Mouse (Mus musculus) hindbrain, embryonic 15.5 days (tissue): ENCODE measurements around the gene Ldb2. TPM values are rescaled to one million over a fixed set of nuclear protein-coding genes. Genes with fewer than 3 reads are reported as not detected.

ENCODE experiments used
- ATAC-seq: fragments of 200-750 bp; cut with Nextera tagmentation; 2 replicates; pipeline ENCODE4 v1.8.0; 2017; ENCODE audit warnings: low read depth, moderate number of reproducible peaks, moderate TSS enrichment; ENCODE audit not compliant: low FRiP score
- H3K27ac ChIP-seq: fragments of 300-500 bp; sonication (generic); replicated peaks from 2 replicates; pipeline ENCODE4 v1.5.1; 2015; ENCODE audit warnings: mild to moderate bottlenecking, inconsistent platforms
- H3K27me3 ChIP-seq: fragments of 300-500 bp; sonication (generic); 2 replicates; pipeline ENCODE4 v1.6.1; 2015; ENCODE audit warnings: control low read depth, inconsistent platforms
- H3K36me3 ChIP-seq: fragments of 300-500 bp; sonication (generic); 2 replicates; pipeline ENCODE4 v1.6.1; 2015; ENCODE audit warnings: control low read depth, inconsistent platforms
- H3K4me1 ChIP-seq: fragments of 300-500 bp; sonication (generic); replicated peaks from 2 replicates; pipeline ENCODE4 v1.6.1; 2015; ENCODE audit warnings: control low read depth, inconsistent platforms
- H3K4me2 ChIP-seq: fragments of 300-500 bp; sonication (generic); 2 replicates; pipeline ENCODE4 v1.6.1; 2015; ENCODE audit warnings: moderate library complexity, mild to moderate bottlenecking, inconsistent platforms
- H3K4me3 ChIP-seq: fragments of 300-500 bp; sonication (generic); 2 replicates; pipeline ENCODE4 v1.5.1; 2015; ENCODE audit warnings: mild to moderate bottlenecking, inconsistent platforms
- H3K9ac ChIP-seq: fragments of 300-500 bp; sonication (generic); 2 replicates; pipeline ENCODE4 v1.6.1; 2015; ENCODE audit warnings: inconsistent platforms
- H3K9me3 ChIP-seq: fragments of 300-500 bp; sonication (generic); 2 replicates; pipeline ENCODE4 v1.6.1; 2016; ENCODE audit warnings: control low read depth, inconsistent platforms
- WGBS: fragments of 180-500 bp; shearing (Covaris S2); methylation state at CpG from one replicate; pipeline ENCODE4 v1.1.7; 2015; 5-methylcytosine and 5-hydroxymethylcytosine counted together
- polyA plus RNA-seq: library from polyadenylated mRNA; unstranded; fragments of >200 nt; fragmentation: Nextera tagmentation; extraction: Ambion mirVana; gene quantifications from 2 replicates; pipeline ENCODE4 v1.2.1, GENCODE M21; 2015

Ldb2 gene
- polyA plus RNA-seq, 1 experiment from 2014 or later = 44.6 TPM

DNA sequence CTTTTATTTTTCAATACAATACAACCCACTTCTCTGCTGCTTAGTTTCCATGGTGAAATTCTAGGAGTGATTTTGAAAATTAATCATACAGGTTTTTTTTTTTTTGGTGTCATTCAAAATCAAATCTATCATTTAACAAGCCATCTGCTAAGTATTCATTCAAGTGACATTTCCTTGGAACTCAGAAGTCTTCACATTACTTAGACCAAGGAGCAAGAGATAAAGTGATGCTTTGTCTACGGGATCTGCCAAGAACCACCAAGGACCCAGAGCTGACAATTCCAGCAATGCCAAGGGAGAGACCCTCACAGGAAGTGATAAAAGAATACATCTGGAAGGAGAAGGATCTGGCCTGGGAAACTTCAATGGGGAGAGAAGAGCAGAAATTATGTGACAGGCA is 270.5 kb downstream of the Ldb2 start:
- no peak for ATAC-seq
- H3K4me3 ChIP-seq = no peak overlapping the region
- WGBS = 68% methylated on average over 1 of the region's 1 CpGs
- H3K36me3 ChIP-seq = no peaks in the 10 kb centered on the region
- no peaks in the 10 kb centered on the region for H3K9me3 ChIP-seq
- H3K4me2 ChIP-seq = no peak overlapping the region
- H3K27ac ChIP-seq = no peak overlapping the region
- H3K9ac ChIP-seq = no peak overlapping the region
- H3K27me3 ChIP-seq = no peaks in the 10 kb centered on the region
- no peaks in the 10 kb centered on the region for H3K4me1 ChIP-seq

DNA sequence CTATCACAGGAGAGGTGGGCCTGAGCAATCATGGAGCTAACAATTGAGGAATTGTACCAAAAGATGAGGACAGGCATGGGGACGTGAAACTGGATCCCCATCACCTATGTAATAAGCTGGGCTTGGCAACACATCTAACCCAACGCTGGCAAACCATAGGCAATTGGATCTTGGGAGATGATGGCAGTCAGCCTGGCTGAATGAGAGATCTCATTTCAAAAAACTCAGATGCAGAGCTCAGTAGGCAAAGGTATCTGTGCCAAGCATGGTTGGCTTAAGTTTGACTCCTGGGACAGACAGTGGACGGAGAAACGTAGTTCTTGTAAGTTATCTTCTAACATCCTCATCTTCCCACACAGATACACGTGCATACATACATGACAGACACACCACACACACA is 294.3 kb downstream of the Ldb2 start:
- Histone ChIP-seq H3K4me2 (no peak overlapping the region), H3K4me1 (no peaks in the 10 kb centered on the region), H3K9ac (no peak overlapping the region), H3K4me3 (no peak overlapping the region), H3K9me3 (no peaks in the 10 kb centered on the region), H3K27me3 (no peaks in the 10 kb centered on the region), H3K27ac (no peak overlapping the region), H3K36me3 (no peaks in the 10 kb centered on the region)
- 89% methylated on average over 5 of the region's 5 CpGs for WGBS
- ATAC-seq = no peak

DNA sequence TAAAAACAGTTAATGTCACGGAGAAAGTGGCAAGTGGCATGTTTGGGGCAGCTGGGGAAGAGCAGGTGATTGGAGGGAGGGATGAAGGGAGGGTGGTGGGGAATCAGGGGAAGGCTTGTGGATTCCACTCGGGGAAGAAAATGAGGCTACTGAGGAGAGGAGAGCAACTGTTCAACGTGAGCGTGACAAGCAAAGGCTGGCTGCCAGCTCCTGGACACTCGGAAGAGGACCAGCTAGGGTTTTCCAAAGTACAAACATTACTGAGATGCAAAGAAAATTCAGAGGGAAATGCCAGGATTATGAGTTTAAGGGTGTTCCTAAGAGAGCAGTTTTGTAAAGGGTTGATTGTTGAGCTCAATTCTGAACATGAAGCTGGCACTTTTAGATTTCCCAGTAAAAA is 294.7 kb downstream of the Ldb2 start:
- no peak overlapping the region for H3K9ac ChIP-seq
- WGBS = 66% methylated on average over 5 of the region's 5 CpGs
- no peak overlapping the region for H3K27ac ChIP-seq
- no peaks in the 10 kb centered on the region for H3K4me1 ChIP-seq
- H3K9me3 ChIP-seq = no peaks in the 10 kb centered on the region
- H3K27me3 ChIP-seq = no peaks in the 10 kb centered on the region
- no peak overlapping the region for H3K4me3 ChIP-seq
- no peak overlapping the region for H3K4me2 ChIP-seq
- H3K36me3 ChIP-seq = no peaks in the 10 kb centered on the region
- ATAC-seq = no peak

DNA sequence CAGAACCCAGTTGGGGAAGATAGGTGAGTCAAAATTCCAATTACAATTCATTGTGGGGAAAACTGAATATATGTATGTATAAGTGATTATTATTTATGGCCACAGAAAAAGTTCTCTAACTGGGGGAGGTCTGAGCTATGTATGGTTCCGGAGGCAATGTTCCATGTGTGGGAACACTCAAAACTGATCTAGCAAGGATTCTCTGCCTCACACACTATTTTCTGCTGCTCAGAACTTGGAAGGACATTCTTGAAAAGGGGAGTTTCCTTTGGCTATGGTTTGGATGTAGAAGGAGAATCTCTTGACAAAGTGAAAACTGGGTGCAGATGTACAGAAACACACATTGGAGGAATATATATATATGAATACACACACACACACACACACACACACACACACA is 301.3 kb downstream of the Ldb2 start:
- Histone ChIP-seq H3K9me3 (no peaks in the 10 kb centered on the region), H3K9ac (no peak overlapping the region), H3K4me1 (no peaks in the 10 kb centered on the region), H3K36me3 (no peaks in the 10 kb centered on the region), H3K27me3 (no peaks in the 10 kb centered on the region), H3K27ac (no peak overlapping the region), H3K4me2 (no peak overlapping the region), H3K4me3 (no peak overlapping the region)
- ATAC-seq = no peak
- 98% methylated on average over 1 of the region's 1 CpGs for WGBS

DNA sequence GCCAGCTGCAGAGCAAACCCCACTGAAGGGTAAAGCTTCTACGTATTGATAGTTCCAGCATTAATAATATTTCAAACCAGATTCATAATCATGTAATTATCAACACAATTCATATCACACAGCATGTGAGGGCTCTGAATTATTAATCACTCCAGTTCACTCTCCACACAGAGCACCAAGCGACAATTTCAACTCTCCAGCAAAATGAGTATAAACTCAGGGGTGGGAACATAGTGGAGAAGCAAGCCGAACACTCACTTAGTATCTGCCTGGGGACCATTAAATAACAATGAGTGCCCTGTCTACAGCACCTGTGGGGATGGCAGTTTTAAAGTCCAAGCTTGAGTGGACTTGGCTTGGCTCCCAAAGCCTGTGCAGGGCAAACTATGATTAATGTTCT is 302.6 kb downstream of the Ldb2 start:
- peak; percentile 30; the same call in 1 of the 2 replicates for ATAC-seq
- H3K27ac ChIP-seq = no peak overlapping the region
- no peaks in the 10 kb centered on the region for H3K4me1 ChIP-seq
- no peak overlapping the region for H3K4me3 ChIP-seq
- no peak overlapping the region for H3K4me2 ChIP-seq
- no peaks in the 10 kb centered on the region for H3K27me3 ChIP-seq
- no peaks in the 10 kb centered on the region for H3K36me3 ChIP-seq
- no peak overlapping the region for H3K9ac ChIP-seq
- H3K9me3 ChIP-seq = no peaks in the 10 kb centered on the region
- WGBS = 61% methylated on average over 3 of the region's 3 CpGs

DNA sequence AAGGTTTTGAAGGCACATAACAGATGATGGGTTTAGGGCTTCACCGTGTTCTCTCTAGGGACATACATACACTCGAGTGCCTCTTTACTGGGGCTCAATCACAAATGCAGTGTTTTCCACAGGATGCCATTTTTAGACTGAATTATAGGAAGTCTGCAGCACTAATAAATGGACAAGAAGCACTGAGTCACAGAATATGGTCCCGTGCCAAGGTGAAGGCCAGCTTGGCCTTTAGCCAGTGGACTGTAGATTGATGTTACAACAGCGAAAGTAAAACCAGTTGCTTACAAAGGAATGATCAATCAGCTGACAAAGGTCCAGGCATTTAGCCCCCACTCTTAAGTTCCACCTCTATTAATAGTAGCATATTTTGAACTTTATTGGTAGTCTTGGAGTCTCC is 304.4 kb downstream of the Ldb2 start:
- Histone ChIP-seq H3K4me2 (no peak overlapping the region), H3K9me3 (no peaks in the 10 kb centered on the region), H3K4me3 (no peak overlapping the region), H3K4me1 (no peaks in the 10 kb centered on the region), H3K27me3 (no peaks in the 10 kb centered on the region), H3K9ac (no peak overlapping the region), H3K36me3 (no peaks in the 10 kb centered on the region), H3K27ac (no peak overlapping the region)
- no peak for ATAC-seq
- 72% methylated on average over 4 of the region's 4 CpGs for WGBS

DNA sequence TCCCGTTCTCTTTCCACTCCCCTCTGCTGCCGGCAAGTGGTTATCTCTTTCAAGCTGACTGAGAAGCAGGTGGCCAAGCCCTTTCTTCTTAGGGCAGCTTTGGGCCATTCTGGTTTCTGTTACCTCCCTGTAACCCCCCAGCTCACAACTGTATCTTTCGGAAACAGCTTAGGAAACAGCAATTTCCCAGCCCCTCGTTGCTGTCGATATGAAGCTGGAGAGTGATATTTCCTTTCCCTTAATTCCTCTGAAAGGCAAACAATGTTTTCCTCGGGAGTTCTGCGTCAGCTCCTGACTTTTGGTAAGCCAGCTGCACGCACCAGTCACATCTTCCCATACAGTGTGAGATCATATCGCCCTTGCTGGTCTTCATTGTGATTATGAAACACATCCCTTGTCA is 305.3 kb downstream of the Ldb2 start:
- no peak overlapping the region for H3K4me3 ChIP-seq
- no peaks in the 10 kb centered on the region for H3K27me3 ChIP-seq
- H3K9me3 ChIP-seq = no peaks in the 10 kb centered on the region
- ATAC-seq = no peak
- H3K4me1 ChIP-seq = no peaks in the 10 kb centered on the region
- H3K9ac ChIP-seq = no peak overlapping the region
- no peak overlapping the region for H3K4me2 ChIP-seq
- WGBS = 77% methylated on average over 9 of the region's 9 CpGs
- H3K36me3 ChIP-seq = no peaks in the 10 kb centered on the region
- H3K27ac ChIP-seq = no peak overlapping the region

DNA sequence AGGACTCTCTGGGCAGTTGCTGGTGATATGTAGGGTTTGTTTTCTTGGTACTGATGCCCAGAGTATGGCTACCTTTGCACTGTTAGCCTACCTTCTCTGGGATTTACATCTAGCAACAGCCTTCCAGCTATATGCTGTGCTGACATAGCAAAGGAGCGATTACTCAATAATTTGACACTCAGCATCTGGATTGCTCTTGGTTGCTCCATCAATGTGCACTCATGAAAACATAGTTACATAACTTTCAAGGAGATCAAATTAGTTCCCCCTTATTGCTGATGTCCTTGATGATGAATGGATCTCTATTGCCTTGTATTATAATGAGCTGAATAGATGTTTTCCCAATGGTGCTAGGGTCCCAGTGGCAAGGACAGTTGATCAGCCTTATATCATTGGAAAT is 308.0 kb downstream of the Ldb2 start:
- Histone ChIP-seq H3K4me1 (no peaks in the 10 kb centered on the region), H3K27ac (no peak overlapping the region), H3K4me3 (no peak overlapping the region), H3K9me3 (no peaks in the 10 kb centered on the region), H3K27me3 (no peaks in the 10 kb centered on the region), H3K36me3 (no peaks in the 10 kb centered on the region), H3K4me2 (no peak overlapping the region), H3K9ac (no peak overlapping the region)
- ATAC-seq = no peak
- 97% methylated on average over 1 of the region's 1 CpGs for WGBS

DNA sequence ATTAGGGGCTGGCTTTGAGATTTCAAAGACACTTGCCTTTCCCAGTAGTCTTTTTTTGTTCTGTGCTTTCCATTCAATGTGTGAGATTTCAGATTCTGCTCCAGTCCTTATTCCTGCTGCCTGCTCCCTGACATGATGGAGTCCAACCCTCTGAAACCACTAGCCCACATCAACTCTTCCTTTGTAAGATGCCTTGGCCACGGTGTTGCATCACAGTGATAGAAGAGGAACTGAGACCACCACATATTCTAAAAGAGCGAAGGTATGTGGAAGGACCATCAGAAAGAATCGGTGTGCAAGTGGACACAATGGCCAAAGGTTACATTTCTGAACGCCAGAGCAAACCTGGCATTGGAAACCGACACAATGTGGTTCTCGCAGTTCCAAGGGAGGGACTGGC is 309.0 kb downstream of the Ldb2 start:
- Histone ChIP-seq H3K4me2 (no peak overlapping the region), H3K27me3 (no peaks in the 10 kb centered on the region), H3K9me3 (no peaks in the 10 kb centered on the region), H3K4me1 (no peaks in the 10 kb centered on the region), H3K27ac (no peak overlapping the region), H3K36me3 (no peaks in the 10 kb centered on the region), H3K9ac (no peak overlapping the region), H3K4me3 (no peak overlapping the region)
- WGBS = 95% methylated on average over 6 of the region's 6 CpGs
- ATAC-seq = no peak

DNA sequence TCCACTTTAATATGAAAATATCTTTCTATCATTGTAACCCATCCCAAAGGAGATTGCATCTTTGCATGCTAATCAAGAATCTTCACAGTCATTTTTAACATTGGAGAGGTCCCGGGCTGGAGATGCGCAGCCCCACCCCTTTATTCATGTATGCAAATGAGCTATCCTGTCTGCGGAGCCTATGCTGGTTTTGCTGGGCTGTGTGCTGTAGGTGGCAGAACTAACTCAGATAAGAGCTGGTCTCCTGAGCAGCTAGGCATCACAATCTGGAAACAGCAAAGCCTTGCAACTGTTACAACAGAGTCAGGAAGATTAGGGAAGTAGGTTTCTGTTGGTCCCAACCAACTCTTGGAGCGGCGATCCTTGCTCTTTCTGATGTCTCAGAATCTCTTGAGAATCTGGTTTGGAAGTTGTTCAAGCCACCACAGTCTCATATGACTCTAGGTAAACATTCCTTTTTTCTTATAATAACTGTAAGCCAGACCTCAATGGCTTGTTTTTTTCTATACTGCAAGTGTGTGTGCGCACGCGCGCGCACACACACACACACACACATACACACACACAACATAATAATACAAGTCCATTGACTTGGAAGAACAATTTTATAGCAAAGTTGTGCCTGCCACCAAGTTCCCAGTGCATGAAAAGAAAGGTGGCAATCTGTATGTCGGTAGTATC is 315.9 kb downstream of the Ldb2 start:
- WGBS = 67% methylated on average over 11 of the region's 11 CpGs
- H3K36me3 ChIP-seq = no peaks in the 10 kb centered on the region
- no peaks in the 10 kb centered on the region for H3K9me3 ChIP-seq
- H3K27ac ChIP-seq = no peak overlapping the region; the same call in 1 of the 2 replicates
- no peak overlapping the region for H3K4me3 ChIP-seq
- ATAC-seq = peak; percentile 79
- H3K4me2 ChIP-seq = no peak overlapping the region
- H3K4me1 ChIP-seq = peaks cover 7% of the 10 kb centered on the region; the same call in 1 of the 2 replicates
- no peak overlapping the region for H3K9ac ChIP-seq
- H3K27me3 ChIP-seq = no peaks in the 10 kb centered on the region

DNA sequence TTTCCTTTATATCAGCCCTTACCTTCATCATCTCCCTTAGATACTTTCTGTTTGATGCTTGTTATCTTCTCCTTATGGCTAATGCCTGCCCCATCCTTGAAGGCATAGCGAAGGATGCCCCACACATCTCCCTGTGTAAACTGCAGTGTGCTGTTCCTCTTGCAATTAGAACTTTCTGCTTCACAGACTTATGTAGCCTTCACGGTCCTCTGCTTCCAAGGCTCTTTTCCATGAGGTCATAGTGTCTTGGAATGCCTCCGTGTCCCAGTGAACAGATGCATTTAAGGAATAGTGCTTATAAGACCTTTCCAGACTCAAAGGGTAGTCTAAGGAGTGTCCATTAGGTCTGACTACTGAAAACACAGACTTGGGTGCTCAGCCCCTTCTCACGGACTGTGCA is 318.1 kb downstream of the Ldb2 start:
- Histone ChIP-seq H3K27ac (no peak overlapping the region), H3K4me3 (no peak overlapping the region), H3K9me3 (no peaks in the 10 kb centered on the region), H3K9ac (no peak overlapping the region), H3K4me1 (peaks cover 7% of the 10 kb centered on the region; the same call in 1 of the 2 replicates), H3K36me3 (no peaks in the 10 kb centered on the region), H3K4me2 (no peak overlapping the region), H3K27me3 (no peaks in the 10 kb centered on the region)
- no peak for ATAC-seq
- 84% methylated on average over 4 of the region's 4 CpGs for WGBS

DNA sequence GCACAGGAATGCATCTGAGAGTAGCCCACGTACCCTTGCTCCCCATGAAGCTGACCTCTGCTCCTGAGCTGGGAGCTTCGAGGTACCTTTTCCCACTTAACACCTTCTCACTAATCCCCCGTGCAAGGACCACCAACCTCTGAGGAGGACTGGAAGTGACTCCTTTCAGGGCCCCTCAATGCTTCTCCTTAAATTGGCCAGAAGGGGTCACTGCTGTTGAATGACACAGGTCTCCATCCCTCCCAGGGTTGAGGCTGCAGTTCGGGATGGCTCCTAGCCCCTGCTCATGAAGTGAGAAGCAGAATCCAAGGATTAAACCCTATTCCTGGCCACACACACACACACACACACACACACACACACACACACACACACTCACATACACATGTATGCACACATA is 323.1 kb downstream of the Ldb2 start:
- no peaks in the 10 kb centered on the region for H3K27me3 ChIP-seq
- no peaks in the 10 kb centered on the region for H3K36me3 ChIP-seq
- H3K4me1 ChIP-seq = 0 out of 2 replicates have a peak, but pooled peaks cover 6% of the 10 kb centered on the region
- no peak overlapping the region for H3K4me2 ChIP-seq
- H3K4me3 ChIP-seq = no peak overlapping the region
- no peak overlapping the region for H3K9ac ChIP-seq
- no peak for ATAC-seq
- no peak overlapping the region for H3K27ac ChIP-seq
- H3K9me3 ChIP-seq = no peaks in the 10 kb centered on the region
- WGBS = 40% methylated on average over 4 of the region's 4 CpGs

DNA sequence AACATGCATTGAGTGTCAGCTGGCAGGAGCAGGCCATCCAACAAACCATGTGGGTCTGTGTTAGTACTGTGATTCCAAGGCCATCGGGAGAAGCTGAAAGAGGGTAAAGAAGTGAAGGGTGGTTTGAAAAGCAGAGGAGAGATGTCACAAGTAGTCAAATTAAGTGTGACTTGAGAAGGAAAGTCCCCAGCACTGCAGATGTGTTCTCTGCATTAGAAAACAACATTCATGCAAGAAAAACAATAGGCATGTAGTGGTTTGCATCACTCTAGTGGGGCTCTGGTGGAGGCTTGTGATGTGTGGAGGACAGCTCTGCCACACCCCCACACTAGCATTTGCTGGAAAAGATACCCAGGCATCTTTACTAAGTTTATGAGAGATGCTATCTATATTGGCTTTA is 323.9 kb downstream of the Ldb2 start:
- Histone ChIP-seq H3K4me1 (0 out of 2 replicates have a peak, but pooled peaks cover 6% of the 10 kb centered on the region), H3K27ac (no peak overlapping the region), H3K27me3 (no peaks in the 10 kb centered on the region), H3K36me3 (no peaks in the 10 kb centered on the region), H3K4me3 (no peak overlapping the region), H3K9ac (no peak overlapping the region), H3K9me3 (no peaks in the 10 kb centered on the region), H3K4me2 (no peak overlapping the region)
- ATAC-seq = no peak
- WGBS = 68% methylated on average over 1 of the region's 1 CpGs
